Mouse (Mus musculus): Measurements from ENCODE around the gene Hoxa3.

The Hoxa3 gene

GRCm38 (mm10) chr6:52213119-52213986 lies at the start of gene Hoxa3, which contains the start of gene Gm28308:
TSS of gene Hoxa3 (minus strand) at chr6:52213336.
TSS of gene Gm28308 (minus strand) at chr6:52213339.
- no peak for DNase-seq (ENCODE audit: low spot score in 2 of 2)

GRCm38 (mm10) chr6:52262463-52263320 lies 49.6 kb upstream of the Hoxa3 start:
- peak in 1 of 2 experiments; percentile 2 for DNase-seq (ENCODE audit: low spot score in 2 of 2)

- DNase-seq (ENCODE audit: low spot score in 2 of 2), result no peak
These were observed 48.8 kb upstream of the Hoxa3 start for GRCm38 (mm10) chr6:52261751-52262462.

- no peak for DNase-seq (ENCODE audit: low spot score in 2 of 2)
These were observed 47.8 kb upstream of the Hoxa3 start, which contains the start of gene Hoxa13 for GRCm38 (mm10) chr6:52260654-52261575. TSS of gene Hoxa13 (minus strand) at chr6:52260880.

- no peak for DNase-seq (ENCODE audit: low spot score in 2 of 2)
These were observed 46.7 kb upstream of the Hoxa3 start for GRCm38 (mm10) chr6:52259811-52260261.

- DNase-seq (ENCODE audit: low spot score in 2 of 2), result no peak
These were observed 46.1 kb upstream of the Hoxa3 start for GRCm38 (mm10) chr6:52259081-52259790.

GRCm38 (mm10) chr6:52256956-52257355 lies 43.8 kb upstream of the Hoxa3 start:
- DNase-seq (ENCODE audit: low spot score in 2 of 2), result peak; percentile 73 to 75

GRCm38 (mm10) chr6:52253511-52254500 lies 40.7 kb upstream of the Hoxa3 start:
- no peak for DNase-seq (ENCODE audit: low spot score in 2 of 2)

- no peak for DNase-seq (ENCODE audit: low spot score in 2 of 2)
These were observed 39.7 kb upstream of the Hoxa3 start for GRCm38 (mm10) chr6:52252775-52253376.

- no peak for DNase-seq (ENCODE audit: low spot score in 2 of 2)
These were observed 39.1 kb upstream of the Hoxa3 start for GRCm38 (mm10) chr6:52252016-52252774.

- DNase-seq (ENCODE audit: low spot score in 2 of 2), result no peak
These were observed 38.2 kb upstream of the Hoxa3 start for GRCm38 (mm10) chr6:52251177-52251879.

- DNase-seq (ENCODE audit: low spot score in 2 of 2), result no peak
These were observed 36.7 kb upstream of the Hoxa3 start for GRCm38 (mm10) chr6:52249826-52250225.

GRCm38 (mm10) chr6:52249415-52249738 lies 36.2 kb upstream of the Hoxa3 start:
- DNase-seq (ENCODE audit: low spot score in 2 of 2), result no peak

GRCm38 (mm10) chr6:52248638-52249414 lies 35.7 kb upstream of the Hoxa3 start:
- DNase-seq (ENCODE audit: low spot score in 2 of 2), result no peak

GRCm38 (mm10) chr6:52247766-52248637 lies 34.9 kb upstream of the Hoxa3 start:
- no peak for DNase-seq (ENCODE audit: low spot score in 2 of 2)
